Mouse (Mus musculus) heart, embryonic 12.5 days (tissue): ENCODE data around the gene Tjp1. TPM values are rescaled to one million over a fixed set of nuclear protein-coding genes. Genes with fewer than 3 reads are reported as not detected.

Source experiments
- ATAC-seq: fragments of 200-750 bp; cut with Nextera tagmentation; 2 replicates; pipeline ENCODE4 v1.8.0; 2017; ENCODE audit warnings: moderate TSS enrichment, moderate library complexity; ENCODE audit not compliant: insufficient number of reproducible peaks, low FRiP score
- H3K27ac ChIP-seq: fragments of 300-500 bp; sonication (generic); 2 replicates; pipeline ENCODE4 v1.5.1; 2016; ENCODE audit warnings: mild to moderate bottlenecking, moderate library complexity; ENCODE audit not compliant: poor library complexity, severe bottlenecking
- H3K27me3 ChIP-seq: fragments of 300-500 bp; sonication (generic); replicated peaks from 2 replicates; pipeline ENCODE4 v1.6.1; 2016; ENCODE audit warnings: mild to moderate bottlenecking, moderate library complexity
- H3K36me3 ChIP-seq: fragments of 300-500 bp; sonication (generic); 2 replicates; pipeline ENCODE4 v1.6.1; 2016; ENCODE audit warnings: mild to moderate bottlenecking, moderate library complexity
- H3K4me1 ChIP-seq: fragments of 300-500 bp; sonication (generic); replicated peaks from 2 replicates; pipeline ENCODE4 v1.6.1; 2016; ENCODE audit warnings: mild to moderate bottlenecking
- H3K4me2 ChIP-seq: fragments of 300-500 bp; sonication (generic); 2 replicates; pipeline ENCODE4 v1.6.1; 2016; ENCODE audit warnings: mild to moderate bottlenecking, moderate library complexity
- H3K4me3 ChIP-seq: fragments of 300-500 bp; sonication (generic); 2 replicates; pipeline ENCODE4 v1.5.1; 2016; ENCODE audit warnings: mild to moderate bottlenecking
- H3K9ac ChIP-seq: fragments of 300-500 bp; sonication (generic); 2 replicates; pipeline ENCODE4 v1.6.1; 2016; ENCODE audit warnings: mild to moderate bottlenecking, moderate library complexity
- H3K9me3 ChIP-seq: fragments of 300-500 bp; sonication (generic); replicated peaks from 2 replicates; pipeline ENCODE4 v1.6.1; 2016; ENCODE audit warnings: mild to moderate bottlenecking, moderate library complexity
- WGBS: fragments of 180-500 bp; shearing (Covaris S2); methylation state at CpG from one replicate; pipeline ENCODE4 v1.1.7; 2016; 5-methylcytosine and 5-hydroxymethylcytosine counted together
- polyA plus RNA-seq: library from polyadenylated mRNA; unstranded; fragments of >200 nt; fragmentation: Nextera tagmentation; extraction: Ambion mirVana; gene quantifications from 2 replicates; pipeline ENCODE4 v1.2.1, GENCODE M21; 2016

The Tjp1 gene
- polyA plus RNA-seq, 1 experiment from 2014 or later, result 35.5 TPM

- 75% methylated on average over 4 of the region's 4 CpGs for WGBS
- Histone ChIP-seq H3K36me3 (no peaks in the 10 kb centered on the region), H3K9ac (no peak overlapping the region), H3K4me1 (peaks cover 27% of the 10 kb centered on the region), H3K9me3 (no peaks in the 10 kb centered on the region), H3K27me3 (no peaks in the 10 kb centered on the region), H3K4me2 (no peak overlapping the region), H3K27ac (no peak overlapping the region), H3K4me3 (no peak overlapping the region)
- ATAC-seq, result no peak
These were observed 64.1 kb downstream of the Tjp1 start for GRCm38 (mm10) chr7:65463438-65463837.

GRCm38 (mm10) chr7:65461412-65461811, 66.2 kb downstream of the Tjp1 start:
- Histone ChIP-seq H3K4me2 (no peak overlapping the region), H3K4me3 (no peak overlapping the region), H3K27ac (no peak overlapping the region), H3K9me3 (no peaks in the 10 kb centered on the region), H3K4me1 (peaks cover 13% of the 10 kb centered on the region), H3K27me3 (no peaks in the 10 kb centered on the region), H3K36me3 (no peaks in the 10 kb centered on the region), H3K9ac (no peak overlapping the region)
- WGBS, result 75% methylated on average over 1 of the region's 1 CpGs
- no peak for ATAC-seq

DNA sequence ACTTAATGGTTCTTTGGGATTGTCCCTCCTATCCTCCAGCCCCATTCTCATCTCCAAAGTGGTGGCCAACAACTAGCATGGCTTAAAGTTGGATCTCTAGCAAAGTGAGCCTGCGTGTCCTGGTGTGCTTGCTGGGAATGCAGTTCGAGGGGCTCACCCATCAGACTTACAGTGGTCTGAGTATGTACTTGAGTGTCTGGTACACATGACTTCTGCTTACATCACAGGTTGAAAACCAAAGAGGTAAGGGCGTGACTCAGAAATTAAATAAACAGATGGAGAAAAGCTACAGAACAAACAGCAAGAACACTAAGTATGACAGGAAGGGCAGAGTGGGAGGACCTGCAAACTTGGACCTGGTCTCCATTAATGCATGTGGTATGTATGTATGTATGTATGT, 67.4 kb downstream of the Tjp1 start:
- no peak overlapping the region for H3K4me3 ChIP-seq
- 85% methylated on average over 3 of the region's 3 CpGs for WGBS
- no peaks in the 10 kb centered on the region for H3K9me3 ChIP-seq
- no peaks in the 10 kb centered on the region for H3K36me3 ChIP-seq
- no peak overlapping the region for H3K4me2 ChIP-seq
- H3K9ac ChIP-seq, result no peak overlapping the region
- no peaks in the 10 kb centered on the region for H3K27me3 ChIP-seq
- no peak for ATAC-seq
- peaks cover 12% of the 10 kb centered on the region for H3K4me1 ChIP-seq
- H3K27ac ChIP-seq, result no peak overlapping the region

- H3K9ac ChIP-seq, result no peak overlapping the region
- peaks cover 12% of the 10 kb centered on the region for H3K4me1 ChIP-seq
- no peak overlapping the region for H3K4me2 ChIP-seq
- H3K4me3 ChIP-seq, result no peak overlapping the region
- H3K27ac ChIP-seq, result no peak overlapping the region
- no peaks in the 10 kb centered on the region for H3K9me3 ChIP-seq
- no peak for ATAC-seq
- H3K36me3 ChIP-seq, result no peaks in the 10 kb centered on the region
- H3K27me3 ChIP-seq, result no peaks in the 10 kb centered on the region
- WGBS, result 39% methylated on average over 2 of the region's 2 CpGs
These were observed 71.5 kb downstream of the Tjp1 start for GRCm38 (mm10) chr7:65456031-65456430.

- Histone ChIP-seq H3K36me3 (no peaks in the 10 kb centered on the region), H3K4me2 (no peak overlapping the region), H3K27me3 (no peaks in the 10 kb centered on the region), H3K9me3 (no peaks in the 10 kb centered on the region), H3K4me1 (peaks cover 12% of the 10 kb centered on the region), H3K4me3 (no peak overlapping the region), H3K9ac (no peak overlapping the region), H3K27ac (no peak overlapping the region)
- no peak for ATAC-seq
- 70% methylated on average over 3 of the region's 3 CpGs for WGBS
These were observed 72.4 kb downstream of the Tjp1 start for GRCm38 (mm10) chr7:65455208-65455607.

GRCm38 (mm10) chr7:65454269-65454668, 73.3 kb downstream of the Tjp1 start:
- Histone ChIP-seq H3K4me1 (peaks cover 7% of the 10 kb centered on the region), H3K9me3 (no peaks in the 10 kb centered on the region), H3K9ac (no peak overlapping the region), H3K27ac (no peak overlapping the region), H3K4me2 (no peak overlapping the region), H3K36me3 (no peaks in the 10 kb centered on the region), H3K4me3 (no peak overlapping the region), H3K27me3 (no peaks in the 10 kb centered on the region)
- no peak for ATAC-seq
- 30% methylated on average over 3 of the region's 3 CpGs for WGBS

- H3K4me1 ChIP-seq, result peaks cover 3% of the 10 kb centered on the region; the same call in 1 of the 2 replicates
- ATAC-seq, result no peak
- H3K36me3 ChIP-seq, result no peaks in the 10 kb centered on the region
- H3K4me2 ChIP-seq, result no peak overlapping the region
- WGBS, result 83% methylated on average over 3 of the region's 3 CpGs
- H3K9ac ChIP-seq, result no peak overlapping the region
- 0 out of 2 replicates have a peak, but pooled peaks cover 5% of the 10 kb centered on the region for H3K9me3 ChIP-seq
- no peaks in the 10 kb centered on the region for H3K27me3 ChIP-seq
- no peak overlapping the region for H3K27ac ChIP-seq
- no peak overlapping the region for H3K4me3 ChIP-seq
These were observed 75.3 kb downstream of the Tjp1 start for GRCm38 (mm10) chr7:65452246-65452645.

GRCm38 (mm10) chr7:65450158-65450557, 77.4 kb downstream of the Tjp1 start:
- WGBS, result 54% methylated on average over 5 of the region's 5 CpGs
- H3K4me1 ChIP-seq, result no peaks in the 10 kb centered on the region
- no peak overlapping the region for H3K27ac ChIP-seq
- H3K4me3 ChIP-seq, result no peak overlapping the region
- H3K36me3 ChIP-seq, result no peaks in the 10 kb centered on the region
- ATAC-seq, result no peak
- H3K4me2 ChIP-seq, result no peak overlapping the region
- peaks cover 10% of the 10 kb centered on the region; the same call in 1 of the 2 replicates for H3K9me3 ChIP-seq
- no peak overlapping the region for H3K9ac ChIP-seq
- no peaks in the 10 kb centered on the region for H3K27me3 ChIP-seq

- 79% methylated on average over 4 of the region's 4 CpGs for WGBS
- no peak overlapping the region for H3K4me3 ChIP-seq
- no peak overlapping the region for H3K4me2 ChIP-seq
- H3K27me3 ChIP-seq, result no peaks in the 10 kb centered on the region
- no peak overlapping the region for H3K9ac ChIP-seq
- ATAC-seq, result no peak
- H3K9me3 ChIP-seq, result no peaks in the 10 kb centered on the region
- H3K27ac ChIP-seq, result no peak overlapping the region
- H3K4me1 ChIP-seq, result peaks cover 7% of the 10 kb centered on the region
- no peaks in the 10 kb centered on the region for H3K36me3 ChIP-seq
These were observed 86.1 kb downstream of the Tjp1 start for GRCm38 (mm10) chr7:65441505-65441904.

GRCm38 (mm10) chr7:65439518-65439917, 88.1 kb downstream of the Tjp1 start:
- Histone ChIP-seq H3K9ac (no peak overlapping the region), H3K36me3 (no peaks in the 10 kb centered on the region), H3K4me2 (no peak overlapping the region), H3K4me1 (peaks cover 7% of the 10 kb centered on the region), H3K27ac (no peak overlapping the region), H3K27me3 (no peaks in the 10 kb centered on the region), H3K4me3 (no peak overlapping the region), H3K9me3 (no peaks in the 10 kb centered on the region)
- WGBS, result 46% methylated on average over 8 of the region's 8 CpGs
- no peak for ATAC-seq

DNA sequence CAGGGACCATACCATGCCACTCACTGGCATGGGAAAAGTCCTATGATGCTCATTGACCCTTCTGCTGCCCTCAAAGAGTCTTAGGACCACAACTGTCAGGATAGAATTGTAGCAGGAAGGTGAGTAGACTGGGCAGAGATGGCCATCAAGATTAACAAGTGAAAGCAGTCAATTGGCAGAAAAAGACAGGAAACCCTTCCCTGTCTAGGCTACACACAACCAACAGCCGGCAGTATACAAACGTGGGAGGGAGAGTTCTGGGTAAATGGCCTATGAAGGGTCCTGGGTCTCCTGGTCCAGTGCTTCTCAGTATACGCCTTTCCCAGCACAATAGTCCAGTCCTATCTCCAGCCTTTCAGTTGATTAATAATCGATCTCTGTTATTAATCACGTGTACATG, 89.4 kb downstream of the Tjp1 start:
- WGBS, result 82% methylated on average over 5 of the region's 5 CpGs
- Histone ChIP-seq H3K4me1 (peaks cover 7% of the 10 kb centered on the region), H3K9ac (no peak overlapping the region), H3K4me3 (no peak overlapping the region), H3K36me3 (no peaks in the 10 kb centered on the region), H3K9me3 (no peaks in the 10 kb centered on the region), H3K4me2 (no peak overlapping the region), H3K27ac (no peak overlapping the region), H3K27me3 (no peaks in the 10 kb centered on the region)
- ATAC-seq, result no peak

GRCm38 (mm10) chr7:65436921-65437320, 90.7 kb downstream of the Tjp1 start:
- H3K4me1 ChIP-seq, result peaks cover 7% of the 10 kb centered on the region
- no peak overlapping the region for H3K4me3 ChIP-seq
- H3K36me3 ChIP-seq, result no peaks in the 10 kb centered on the region
- H3K27me3 ChIP-seq, result no peaks in the 10 kb centered on the region
- H3K9ac ChIP-seq, result no peak overlapping the region
- no peaks in the 10 kb centered on the region for H3K9me3 ChIP-seq
- WGBS, result 74% methylated on average over 3 of the region's 3 CpGs
- H3K27ac ChIP-seq, result no peak overlapping the region
- ATAC-seq, result no peak
- H3K4me2 ChIP-seq, result no peak overlapping the region
